Mouse (Mus musculus) liver, adult 2 months (tissue): ENCODE measurements around the gene Mab21l1.

Experiments
- CTCF ChIP-seq: fragments of 200-500 bp; IDR thresholded peaks from 2 replicates; pipeline ENCODE4 v1.5.1; 2011; ENCODE audit warnings: low read depth, low read length, control low read depth
- POLR2A ChIP-seq: fragments of 200-500 bp; IDR thresholded peaks from 2 replicates; pipeline ENCODE4 v1.6.1; 2011; ENCODE audit warnings: low read length, control low read depth; ENCODE audit not compliant: insufficient read depth; ENCODE audit errors: extremely low read depth

DNA sequence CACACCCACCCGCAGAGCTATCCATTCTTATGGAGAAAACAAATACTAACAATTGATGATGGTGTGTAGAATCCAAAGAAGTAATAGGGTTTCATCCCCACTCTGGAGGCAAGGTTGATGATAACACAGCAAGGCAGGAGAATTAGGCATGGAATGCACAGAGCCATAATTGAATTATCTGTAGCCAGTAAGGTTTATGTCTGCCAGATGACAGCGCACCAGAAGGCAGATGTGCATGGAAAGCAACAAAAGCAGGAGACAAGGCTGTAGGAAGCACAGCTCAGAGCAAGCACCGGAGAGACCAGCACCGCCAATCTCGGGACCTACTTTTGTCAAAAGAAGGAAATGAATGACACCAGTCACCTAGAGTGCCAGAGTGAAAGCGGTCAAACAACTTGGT is 28.4 kb upstream of the Mab21l1 start:
- TF ChIP-seq CTCF (no peak), POLR2A (no peak)
